Mouse (Mus musculus): ENCODE data around the gene Mus81. TPM values are rescaled to one million over a fixed set of nuclear protein-coding genes. Genes with fewer than 3 reads are reported as not detected.
"Not testable (repeated sequence)": the region's sequence is repeated elsewhere in the genome, so short reads cannot be mapped to it uniquely, and the experiment has no call there.

Mus81 gene
- total RNA-seq (2022) = 10 to 100 TPM; 25.8 to 40.4 (median 33.8) TPM

GRCm38 (mm10) chr19:5487768-5488550 is at the start of gene Mus81:
Gene Mus81 (minus strand): TSS chr19:5488402.
- DNase-seq = peak; percentile 97

GRCm38 (mm10) chr19:5532520-5532919 is 44.3 kb upstream of the Mus81 start:
- DNase-seq = no peak

GRCm38 (mm10) chr19:5530138-5530524 is 41.9 kb upstream of the Mus81 start:
- no peak for DNase-seq

- DNase-seq = peak; percentile 93
Measured at GRCm38 (mm10) chr19:5529325-5530137, 41.3 kb upstream of the Mus81 start.

- DNase-seq = no peak
Measured at GRCm38 (mm10) chr19:5525204-5525603, 37.0 kb upstream of the Mus81 start.

- no peak for DNase-seq
Measured at GRCm38 (mm10) chr19:5518721-5519120, 30.5 kb upstream of the Mus81 start.

- no peak for DNase-seq
Measured at GRCm38 (mm10) chr19:5516906-5517505, 28.8 kb upstream of the Mus81 start.

- DNase-seq = no peak
Measured at GRCm38 (mm10) chr19:5515840-5516777, 27.9 kb upstream of the Mus81 start.

GRCm38 (mm10) chr19:5513005-5513349 is 24.8 kb upstream of the Mus81 start:
- no peak for DNase-seq

GRCm38 (mm10) chr19:5512091-5513004 is 24.1 kb upstream of the Mus81 start:
- DNase-seq = no peak

- DNase-seq = no peak
Measured at GRCm38 (mm10) chr19:5511074-5511632, 23.0 kb upstream of the Mus81 start.

- peak; percentile 99 for DNase-seq
Measured at GRCm38 (mm10) chr19:5510031-5511026, 22.1 kb upstream of the Mus81 start, which contains the start of gene Snx32. Gene Snx32 (minus strand): TSS chr19:5510538.

GRCm38 (mm10) chr19:5503687-5504086 is 15.5 kb upstream of the Mus81 start, which contains the start of gene 1700020D05Rik:
Gene 1700020D05Rik (minus strand): TSS chr19:5503787.
- DNase-seq = no peak

GRCm38 (mm10) chr19:5500330-5500875 is 12.2 kb upstream of the Mus81 start:
- DNase-seq = no peak

GRCm38 (mm10) chr19:5496052-5496370 is 7.8 kb upstream of the Mus81 start:
- no peak for DNase-seq

GRCm38 (mm10) chr19:5495353-5496051 is 7.3 kb upstream of the Mus81 start:
- no peak for DNase-seq

- DNase-seq = no peak
Measured at GRCm38 (mm10) chr19:5494314-5494713, 6.1 kb upstream of the Mus81 start.

- DNase-seq = not testable (repeated sequence)
Measured at GRCm38 (mm10) chr19:5493301-5493721, 5.1 kb upstream of the Mus81 start.
